Mouse (Mus musculus) lung, postnatal 0 days (tissue): Measurements from ENCODE around the gene Copg1.

ENCODE experiments used
- CTCF ChIP-seq: IDR thresholded peaks from 2 replicates; pipeline ENCODE4 v1.5.1; 2016; ENCODE audit warnings: antibody characterized with exemption, mild to moderate bottlenecking
- EP300 ChIP-seq: IDR thresholded peaks from 2 replicates; pipeline ENCODE4 v1.6.1; 2016; ENCODE audit warnings: antibody characterized with exemption, mild to moderate bottlenecking, control low read depth

DNA sequence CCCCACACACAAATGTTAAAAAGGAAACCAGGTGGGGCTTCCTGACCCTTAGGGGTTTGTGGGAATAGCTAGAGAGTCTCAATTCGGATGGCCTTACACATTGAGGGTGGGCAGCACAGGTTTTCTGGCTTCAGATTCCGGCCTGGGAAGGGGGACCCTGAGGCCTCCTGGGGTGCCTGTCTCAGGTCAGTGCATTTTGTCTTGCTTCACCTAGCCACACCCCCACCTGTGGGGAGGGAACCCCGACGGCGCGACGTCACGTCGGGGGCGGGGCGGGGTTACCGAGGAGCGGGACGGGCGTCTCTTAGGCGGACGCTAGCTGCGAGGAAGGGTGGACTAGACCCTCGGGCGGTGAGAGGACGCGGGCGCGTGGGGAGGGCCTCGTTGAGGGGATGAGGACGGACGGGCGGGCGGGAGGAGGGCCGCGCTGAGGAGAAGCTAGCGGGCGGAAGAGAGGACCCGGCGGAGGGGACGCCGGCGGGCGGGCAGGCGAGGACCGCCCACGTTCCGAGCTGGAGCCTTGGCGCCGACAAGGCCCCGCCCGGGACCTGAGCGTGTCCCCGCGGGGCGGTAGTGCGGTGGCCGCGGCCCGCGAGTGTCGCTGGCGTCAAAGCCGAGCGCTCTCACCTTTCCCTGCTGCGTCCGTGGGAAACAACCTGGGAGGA is 26.2 kb downstream of the Copg1 start, which contains the start of gene Hmces:
- TF ChIP-seq CTCF (no peak; the same call in 1 of the 2 replicates), EP300 (no peak)
